ENCODE assay signal across 7 mouse cellular contexts in genomic region chr7:104352717-104353599, GRCm38 (mm10). TPM values are rescaled to one million over a fixed set of nuclear protein-coding genes. Genes with fewer than 3 reads are reported as not detected.
DNase-seq lines count a peak whose midpoint lies in the region; ATAC-seq and TF ChIP-seq lines count a peak whose summit lies in the region.

Gene Trim12c (minus strand): TSS chr7:104353362.

- ATAC-seq in hindbrain, postnatal 0 days: peak; percentile 95
- ATAC-seq in limb, embryonic 11.5 days (ENCODE audit: insufficient number of reproducible peaks, low FRiP score, low TSS enrichment, low read depth): peak; percentile 98
- peak; percentile 93 for ATAC-seq in midbrain, embryonic 12.5 days (ENCODE audit: low FRiP score, low read depth)

- no peaks in the 10 kb centered on the region for H3K36me3 ChIP-seq in hindbrain, postnatal 0 days (ENCODE audit: insufficient read depth, low read length)
- no peaks in the 10 kb centered on the region for H3K36me3 ChIP-seq in limb, embryonic 11.5 days (ENCODE audit: control insufficient read depth, insufficient read depth, low read length)
- no peaks in the 10 kb centered on the region for H3K36me3 ChIP-seq in midbrain, embryonic 12.5 days

- TF ChIP-seq CTCF in hindbrain, postnatal 0 days (IDR thresholded peaks at IDR 0.05; ENCODE audit: low read depth): no peak

- H3K4me3 ChIP-seq in hindbrain, postnatal 0 days (ENCODE audit: low read length): peak within 1 kb of the TSS; percentile 31
- peak within 1 kb of the TSS; percentile 29 for H3K4me3 ChIP-seq in limb, embryonic 11.5 days (ENCODE audit: low read depth, low read length)
- peak within 1 kb of the TSS; percentile 29 for H3K4me3 ChIP-seq in midbrain, embryonic 12.5 days

- H3K27me3 ChIP-seq in hindbrain, postnatal 0 days (ENCODE audit: insufficient read depth, low read length): no peaks in the 10 kb centered on the region
- H3K27me3 ChIP-seq in limb, embryonic 11.5 days (ENCODE audit: control insufficient read depth, insufficient read depth, low read length): no peaks in the 10 kb centered on the region
- no peaks in the 10 kb centered on the region for H3K27me3 ChIP-seq in midbrain, embryonic 12.5 days

- H3K9me3 ChIP-seq in hindbrain, postnatal 0 days (ENCODE audit: low read length): no peaks in the 10 kb centered on the region
- H3K9me3 ChIP-seq in limb, embryonic 11.5 days (ENCODE audit: control insufficient read depth, low read length): no peaks in the 10 kb centered on the region
- H3K9me3 ChIP-seq in midbrain, embryonic 12.5 days: no peaks in the 10 kb centered on the region

- no peaks in the 10 kb centered on the region for H3K4me1 ChIP-seq in hindbrain, postnatal 0 days (ENCODE audit: insufficient read depth, low read length)
- H3K4me1 ChIP-seq in limb, embryonic 11.5 days (ENCODE audit: control insufficient read depth, insufficient read depth, low read length): no peaks in the 10 kb centered on the region
- H3K4me1 ChIP-seq in midbrain, embryonic 12.5 days: 0 out of 2 replicates have a peak, but pooled peaks cover 2% of the 10 kb centered on the region

- peak; percentile 78 for DNase-seq in Muller cell, postnatal 12 days (ENCODE audit: inconsistent ontology term)
- DNase-seq in c-Kit-positive CD71-positive TER-119-negative erythroid progenitor cells, embryonic 14.5 days (ENCODE audit: low read depth): peak; percentile 67
- DNase-seq in gastrocnemius, adult 8-10 months (ENCODE audit: low spot score in 2 of 2): peak; percentile 53 to 62
- DNase-seq in hindbrain, postnatal 0 days (ENCODE audit: low spot score): peak; percentile 62
- DNase-seq in limb, embryonic 11.5 days (ENCODE audit: low spot score): peak; percentile 70
- DNase-seq in spleen, postnatal 10 days (ENCODE audit: low spot score in 2 of 2): peak; percentile 20 to 69

- H3K4me2 ChIP-seq in hindbrain, postnatal 0 days (ENCODE audit: low read depth, low read length): peak within 1 kb of the TSS; percentile 44
- peak within 1 kb of the TSS; percentile 40 for H3K4me2 ChIP-seq in limb, embryonic 11.5 days (ENCODE audit: low read depth, severe bottlenecking)
- peak within 1 kb of the TSS; percentile 40 for H3K4me2 ChIP-seq in midbrain, embryonic 12.5 days (replicated peaks)

- WGBS in hindbrain, postnatal 0 days: 9% methylated on average over 14 of the region's 14 CpGs
- 9% methylated on average over 14 of the region's 14 CpGs for WGBS in limb, embryonic 11.5 days
- WGBS in midbrain, embryonic 12.5 days: 9% methylated on average over 14 of the region's 14 CpGs

- no peak within 1 kb of the TSS for H3K27ac ChIP-seq in hindbrain, postnatal 0 days
- H3K27ac ChIP-seq in limb, embryonic 11.5 days (replicated peaks; ENCODE audit: low read depth, low read length): no peak within 1 kb of the TSS
- H3K27ac ChIP-seq in midbrain, embryonic 12.5 days (replicated peaks): no peak within 1 kb of the TSS

- H3K9ac ChIP-seq in hindbrain, postnatal 0 days (replicated peaks; ENCODE audit: low read length): no peak within 1 kb of the TSS
- H3K9ac ChIP-seq in limb, embryonic 11.5 days (ENCODE audit: low read length): 0 out of 2 replicates have a peak within 1 kb of the TSS, but pooled peaks have one; percentile 17
- no peak within 1 kb of the TSS for H3K9ac ChIP-seq in midbrain, embryonic 12.5 days (replicated peaks)

RNA-seq across cellular contexts. Expression of gene Trim12c, which starts in this region (rescaled TPM):
- 1 to 10 TPM; 2.3 to 3.1 (median 2.6) TPM for total RNA-seq in gastrocnemius, adult 8-10 months (2022)
- 1.7 and 1.8 TPM in 2 replicates for total RNA-seq in hindbrain, postnatal 0 days (2014; rRNA removed)
- polyA plus RNA-seq in hindbrain, postnatal 0 days (2015; fragmentation: Nextera tagmentation; extraction: Ambion mirVana): 0.61 and 0.83 TPM in 2 replicates
- polyA plus RNA-seq in limb, embryonic 11.5 days (2014; fragmentation: Nextera tagmentation; extraction: Ambion mirVana): 1.3 and 1.8 TPM in 2 replicates
- polyA plus RNA-seq in midbrain, embryonic 12.5 days (2016; fragmentation: Nextera tagmentation; extraction: Ambion mirVana): 0.94 and 1.1 TPM in 2 replicates
